Mouse (Mus musculus) c-Kit-positive CD71-positive TER-119-positive erythroid progenitor cells, embryonic 14.5 days (primary cell): ENCODE measurements around the gene Tmem59l.

Source experiments
- DNase-seq: peaks from one replicate; pipeline ENCODE4 v3.0.0-alpha.2; 2013; ENCODE audit warnings: low spot score

Gene Tmem59l

GRCm38 (mm10) chr8:70488931-70489470 lies 1.8 kb upstream of the Tmem59l start:
- no peak for DNase-seq

GRCm38 (mm10) chr8:70487993-70488796 lies 1.0 kb upstream of the Tmem59l start:
- DNase-seq, result no peak

- DNase-seq, result no peak
Observed at GRCm38 (mm10) chr8:70486191-70486681, 922 bp downstream of the Tmem59l start.

- no peak for DNase-seq
Observed at GRCm38 (mm10) chr8:70482943-70483342, 4.2 kb downstream of the Tmem59l start.

- DNase-seq, result no peak
Observed at GRCm38 (mm10) chr8:70481908-70482307, 5.2 kb downstream of the Tmem59l start.

- DNase-seq, result peak; percentile 77
Observed at GRCm38 (mm10) chr8:70477269-70477982, 9.7 kb downstream of the Tmem59l start.

GRCm38 (mm10) chr8:70476333-70477268 lies 10.6 kb downstream of the Tmem59l start, which contains the start of gene Klhl26:
Gene Klhl26, minus strand, starts transcription at chr8:70476968.
- peak; percentile 99 for DNase-seq

- no peak for DNase-seq
Observed at GRCm38 (mm10) chr8:70471856-70472255, 15.3 kb downstream of the Tmem59l start.

- no peak for DNase-seq
Observed at GRCm38 (mm10) chr8:70469938-70470337, 17.2 kb downstream of the Tmem59l start.

- DNase-seq, result no peak
Observed at GRCm38 (mm10) chr8:70469295-70469916, 17.8 kb downstream of the Tmem59l start.

- DNase-seq, result no peak
Observed at GRCm38 (mm10) chr8:70468733-70469132, 18.4 kb downstream of the Tmem59l start.

- DNase-seq, result no peak
Observed at GRCm38 (mm10) chr8:70467907-70468306, 19.3 kb downstream of the Tmem59l start.

- DNase-seq, result no peak
Observed at GRCm38 (mm10) chr8:70467229-70467725, 19.9 kb downstream of the Tmem59l start.

GRCm38 (mm10) chr8:70466771-70467170 lies 20.4 kb downstream of the Tmem59l start:
- no peak for DNase-seq

- DNase-seq, result no peak
Observed at GRCm38 (mm10) chr8:70466305-70466704, 20.9 kb downstream of the Tmem59l start.

GRCm38 (mm10) chr8:70465701-70466100 lies 21.5 kb downstream of the Tmem59l start:
- DNase-seq, result no peak

- no peak for DNase-seq
Observed at GRCm38 (mm10) chr8:70464162-70464561, 23.0 kb downstream of the Tmem59l start.

GRCm38 (mm10) chr8:70463306-70463705 lies 23.9 kb downstream of the Tmem59l start:
- DNase-seq, result no peak

- no peak for DNase-seq
Observed at GRCm38 (mm10) chr8:70462516-70462813, 24.7 kb downstream of the Tmem59l start.

GRCm38 (mm10) chr8:70461765-70462515 lies 25.2 kb downstream of the Tmem59l start:
- no peak for DNase-seq
